Mouse (Mus musculus) mouse trophoblast stem cell (cell line): ENCODE data around the gene Trib2.

ENCODE experiments used
- in situ Hi-C, 2 experiments: fragments of 300-500 bp; cut with MseI, MboI; formaldehyde crosslinking; loops; 2 replicates in 1 of 2; 3 replicates in 1 of 2; pipeline ENCODE4 v1.15.1; 2025

Gene Trib2

DNA sequence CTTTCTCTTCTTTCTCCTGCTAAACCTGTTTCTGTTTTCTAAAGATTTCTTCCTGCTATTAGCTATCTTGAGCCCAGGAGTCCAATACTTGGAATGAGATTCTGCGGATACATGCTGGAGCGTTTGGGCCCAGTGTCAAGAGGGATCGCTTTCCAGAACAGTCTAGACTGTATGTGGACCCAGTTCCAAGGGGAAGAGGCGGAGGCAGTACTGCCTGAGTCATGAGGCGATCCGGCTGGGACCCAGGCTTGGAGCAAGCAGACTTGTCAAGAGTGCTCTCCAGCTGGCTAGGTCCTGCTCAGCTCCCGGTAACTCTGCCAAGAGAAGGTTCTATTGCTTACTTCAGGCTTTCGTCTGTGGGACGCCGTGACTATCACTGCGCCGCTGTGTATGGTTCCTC is 50.7 kb downstream of the Trib2 start:
- in situ Hi-C loops = no loop called here

DNA sequence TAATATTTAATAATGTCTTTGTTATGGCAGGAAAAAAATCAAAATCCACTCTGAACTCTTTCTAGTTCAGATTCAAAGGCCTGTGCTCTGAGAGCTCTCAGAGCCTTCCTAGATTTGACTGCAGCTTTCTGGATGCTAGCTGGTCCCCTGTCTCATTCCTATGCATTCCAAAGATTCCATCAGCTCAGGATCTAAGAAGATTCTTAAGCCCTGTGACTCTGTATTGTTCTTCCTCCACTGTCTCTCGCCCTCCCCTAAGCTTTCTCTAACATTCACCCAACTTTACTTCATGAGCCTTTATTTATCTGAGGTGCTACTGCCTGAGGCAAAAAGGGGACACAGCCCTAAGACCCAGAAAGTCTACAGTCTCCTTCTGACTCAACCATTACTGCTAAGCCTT is 51.5 kb downstream of the Trib2 start:
- in situ Hi-C loops = no loop called here

DNA sequence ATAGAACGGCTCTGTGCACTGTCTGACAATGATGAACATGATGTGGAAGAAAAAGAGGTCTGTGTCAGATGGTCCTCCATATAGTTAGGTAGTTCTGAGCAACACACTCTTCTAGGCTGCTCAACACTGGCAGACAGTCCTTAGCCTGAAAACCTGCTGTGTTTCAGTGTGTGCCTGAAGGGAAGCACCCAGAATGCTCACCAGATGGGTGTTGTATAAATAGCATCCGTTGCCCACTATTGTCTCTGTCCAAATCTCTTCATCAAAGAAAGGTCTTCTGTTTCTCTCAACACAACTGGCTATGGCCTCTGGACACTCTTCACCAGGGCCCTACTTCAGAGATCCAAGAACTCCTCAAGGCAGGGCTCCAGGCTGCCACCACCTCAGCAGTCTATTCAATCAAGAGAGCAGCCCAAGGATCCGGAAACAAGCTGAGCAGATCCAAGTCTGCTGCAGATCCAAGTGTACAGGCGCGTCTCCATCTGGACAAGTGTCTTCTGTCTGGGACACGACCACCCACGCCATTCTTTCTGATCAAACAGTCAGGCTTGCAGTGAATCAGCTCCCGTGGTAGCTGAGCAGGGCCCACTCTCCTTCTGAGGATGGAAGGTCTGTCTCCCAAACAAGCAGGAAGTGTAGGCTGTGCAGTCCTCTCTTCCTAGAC is 55.1 kb downstream of the Trib2 start:
- in situ Hi-C loops = no loop called here

DNA sequence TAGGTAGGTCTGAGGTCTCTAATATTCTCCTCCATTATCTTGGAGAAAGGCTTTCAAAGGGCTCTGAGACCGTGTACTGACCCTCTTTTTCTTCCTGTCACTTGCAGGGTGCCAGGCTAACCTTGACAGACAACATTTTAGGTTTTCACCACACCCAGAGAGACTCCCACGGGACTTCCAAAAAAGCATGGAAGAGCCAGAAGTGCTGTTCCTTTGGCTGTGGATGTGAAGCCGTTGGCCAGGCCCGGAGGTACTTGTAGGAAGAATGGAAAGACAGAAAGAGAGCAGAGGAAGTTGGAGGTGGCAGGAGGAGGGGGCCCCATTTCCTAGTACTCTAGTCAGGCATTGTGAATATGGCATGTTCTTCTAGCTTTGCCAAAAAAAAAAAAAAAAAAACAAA is 56.0 kb downstream of the Trib2 start:
- in situ Hi-C loops = no loop called here

DNA sequence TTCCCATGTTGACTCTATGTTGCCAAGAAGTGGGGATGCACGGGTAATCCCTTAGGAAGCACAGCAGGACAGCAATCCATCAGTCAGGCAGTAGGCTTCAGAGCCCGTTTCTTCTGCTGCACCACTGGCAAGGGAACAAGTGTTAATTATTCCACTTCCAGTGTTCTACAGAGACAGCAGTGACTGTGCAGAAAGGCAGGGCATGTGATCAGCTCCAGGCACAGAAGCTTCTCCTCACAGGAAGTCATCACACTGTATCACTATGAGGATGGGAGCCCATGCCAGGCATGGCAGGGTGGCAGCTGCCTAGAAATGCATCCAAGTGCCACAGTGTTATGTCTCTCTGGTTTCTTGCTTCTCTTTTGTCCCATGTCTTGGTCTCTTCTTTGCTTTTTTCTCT is 57.9 kb downstream of the Trib2 start:
- in situ Hi-C loops = no loop called here

DNA sequence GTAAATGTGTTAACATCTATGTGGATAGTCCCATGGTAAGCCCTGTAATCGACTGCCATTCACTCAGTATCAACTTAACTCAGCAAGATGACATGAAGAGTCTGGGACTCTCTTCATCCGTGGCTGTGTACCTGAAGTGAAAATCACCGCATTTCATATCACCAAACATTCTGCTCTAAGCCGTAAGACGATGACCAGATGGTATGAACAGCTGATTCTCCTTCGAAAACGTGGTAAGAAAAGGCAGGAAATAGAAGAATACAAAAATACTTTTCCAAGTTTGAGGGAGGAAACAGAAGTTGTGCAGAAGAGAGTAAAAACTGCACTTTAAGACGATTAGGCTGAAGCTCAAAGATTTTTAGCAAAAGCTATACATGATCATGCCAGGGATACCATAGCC is 59.4 kb downstream of the Trib2 start:
- in situ Hi-C loops = no loop called here

DNA sequence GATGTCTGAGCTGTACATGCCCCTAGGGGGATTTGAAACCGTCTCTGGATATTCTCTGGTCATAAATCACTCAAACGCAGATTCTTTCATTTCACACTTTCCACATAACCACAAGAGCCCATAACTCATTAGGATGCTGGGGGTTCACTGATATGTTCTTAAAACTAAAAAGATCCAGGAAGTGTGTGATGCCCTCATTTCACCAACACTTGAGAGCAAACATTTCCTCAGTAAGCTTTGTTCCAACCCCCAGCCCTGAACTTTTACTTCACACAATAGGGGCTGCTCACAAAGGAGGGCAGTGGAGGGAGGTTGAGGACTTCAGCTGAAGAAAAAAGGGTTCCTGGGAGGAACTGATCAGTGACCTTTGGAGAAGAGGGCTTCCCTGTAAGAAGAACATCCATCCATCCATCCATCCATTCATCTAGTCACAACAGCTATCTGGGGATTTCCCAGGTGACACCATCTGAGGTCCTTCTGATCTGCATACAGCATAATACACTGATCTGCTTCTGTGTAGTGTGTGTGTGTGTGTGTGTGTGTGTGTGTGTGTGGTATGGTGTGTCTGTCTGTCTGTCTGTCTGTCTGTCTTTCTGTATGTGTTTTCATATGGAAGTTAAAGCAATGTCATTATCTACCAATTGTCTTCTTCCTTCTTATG is 61.6 kb downstream of the Trib2 start:
- in situ Hi-C loops = no loop called here

DNA sequence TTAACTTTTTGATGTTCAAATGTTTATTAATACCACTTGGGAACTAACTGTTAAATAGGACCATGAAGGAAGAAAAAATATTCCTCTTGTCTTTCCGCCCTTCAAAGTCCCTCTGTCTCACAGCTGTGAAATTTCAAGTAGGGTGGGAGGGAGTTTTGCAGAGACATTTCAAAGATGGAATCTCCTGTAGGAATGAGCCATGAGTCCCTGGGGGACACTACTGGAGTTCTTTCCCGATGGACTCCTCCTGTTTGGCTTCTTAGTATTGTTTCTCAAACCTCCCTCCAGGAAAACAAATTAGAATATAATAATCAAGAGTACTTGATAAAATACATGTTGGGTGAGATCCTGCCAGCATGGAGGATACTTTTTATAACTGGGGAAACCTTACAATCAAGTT is 62.1 kb downstream of the Trib2 start:
- in situ Hi-C loops = no loop called here

DNA sequence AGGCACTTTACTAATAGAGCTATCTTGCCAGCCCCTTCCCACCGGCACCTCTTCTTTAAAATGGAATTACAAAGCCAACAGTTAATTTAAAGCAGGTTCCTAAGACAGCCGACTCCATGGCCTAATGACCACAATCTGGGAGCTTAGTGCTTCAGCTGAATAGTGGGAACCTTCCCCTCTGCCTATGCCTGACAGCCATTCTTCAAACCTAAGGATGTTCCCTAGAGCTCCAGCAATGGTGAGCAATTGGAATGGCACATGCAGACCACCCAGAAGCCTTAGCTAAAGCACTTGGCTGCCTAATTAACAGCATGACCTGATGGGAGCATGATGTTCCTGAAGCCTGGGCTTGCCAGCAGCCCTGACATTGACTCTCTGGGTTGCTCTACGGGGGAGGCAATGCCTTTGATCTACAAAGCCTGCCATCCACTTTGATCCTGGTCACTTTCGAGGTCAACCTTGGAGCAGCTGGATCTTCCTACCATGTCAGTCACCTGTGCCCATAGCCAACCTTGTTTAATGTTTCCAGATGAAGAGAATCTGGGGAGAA is 67.0 kb downstream of the Trib2 start:
- in situ Hi-C loops = no loop called here

DNA sequence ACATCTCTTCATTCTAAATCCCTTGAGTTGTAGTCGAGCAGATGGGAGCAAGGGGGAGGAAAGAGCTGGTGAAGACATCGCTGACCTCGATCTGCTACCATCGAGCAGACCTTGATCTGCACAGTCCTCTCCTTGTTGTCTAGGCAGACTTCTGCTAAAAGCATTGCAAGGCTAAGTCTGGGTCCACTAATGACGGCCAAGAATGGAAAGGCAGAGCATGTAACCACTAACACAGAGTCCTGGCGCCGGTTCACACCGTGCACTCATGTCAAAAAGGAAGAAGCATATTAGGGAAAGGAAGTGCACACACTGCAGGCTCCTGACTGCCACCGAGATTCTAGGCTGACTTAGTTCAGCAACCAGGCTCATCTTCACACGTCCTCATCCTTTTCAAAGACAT is 71.0 kb downstream of the Trib2 start:
- in situ Hi-C loops = no loop called here
